Mouse (Mus musculus) erythroblast, embryonic 14.5 days (primary cell): Measurements from ENCODE around the gene Gal3st2b.

ENCODE experiments used
- GATA1 ChIP-seq: IDR thresholded peaks from 2 replicates; pipeline ENCODE4 v1.6.1; 2012; ENCODE audit warnings: low read length, inconsistent platforms, mixed read lengths
- TAL1 ChIP-seq: IDR thresholded peaks from 3 replicates; pipeline ENCODE4 v1.6.1; 2012; ENCODE audit warnings: low read length, inconsistent platforms, mixed read lengths

DNA sequence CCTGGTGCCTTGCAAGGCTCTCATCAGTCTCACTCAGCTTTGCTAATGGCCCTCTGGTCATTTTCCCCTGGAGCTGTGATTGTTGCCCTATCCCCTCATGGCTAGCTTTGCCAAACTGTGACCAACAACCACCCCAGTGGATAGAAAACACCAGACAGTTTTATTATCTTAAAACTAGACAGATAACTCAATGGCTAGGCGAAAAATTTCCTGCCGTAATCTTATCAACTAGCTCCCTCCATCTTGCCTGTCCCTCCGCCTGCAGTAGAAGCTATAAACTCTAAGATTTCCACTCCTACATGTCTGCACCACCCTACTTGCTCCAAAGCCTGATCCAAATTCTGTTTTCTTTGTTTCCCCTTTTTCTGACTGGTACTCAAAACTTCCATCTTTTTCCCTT lies 68.1 kb downstream of the Gal3st2b start:
- no peak for TF ChIP-seq GATA1
- no peak for TF ChIP-seq TAL1
